Mouse (Mus musculus) CH12.LX (cell line): ENCODE measurements at regions not wholly inside any gene's neighbourhood (a gene's known extent, or its start where the extent isn't known, plus 50 kb on each side); places are given as distances from the start of the nearest gene placed in this dataset.

Experiments used
- DNase-seq: peaks from one replicate; pipeline ENCODE4 v3.0.0-alpha.2; 2013; ENCODE audit errors: extremely low read depth
- H3K27ac ChIP-seq: 2 replicates; pipeline ENCODE4 v1.5.1; 2012; ENCODE audit warnings: low read depth, mild to moderate bottlenecking, control low read depth, moderate library complexity; ENCODE audit not compliant: insufficient read depth
- H3K27me3 ChIP-seq: replicated peaks from 2 replicates; pipeline ENCODE3; 2012; ENCODE audit warnings: inconsistent platforms
- H3K36me3 ChIP-seq, 2 experiments: replicated peaks in 1 of 2; 2 replicates each; pipeline versions ENCODE3 to v1.6.1; 2012; ENCODE audit warnings: inconsistent platforms in 1 of 2, low read length in 1 of 2, mild to moderate bottlenecking in 1 of 2, mixed read lengths in 1 of 2, moderate library complexity in 1 of 2; ENCODE audit not compliant: control insufficient read depth in 1 of 2, insufficient read depth in 1 of 2
- H3K4me1 ChIP-seq, 2 experiments: 2 replicates each; pipeline ENCODE4 v1.6.1; 2012; ENCODE audit warnings: inconsistent platforms in 1 of 2, moderate library complexity in 1 of 2; ENCODE audit not compliant: insufficient read depth in 2 of 2, control insufficient read depth in 1 of 2
- H3K4me2 ChIP-seq: 2 replicates; pipeline ENCODE4 v1.6.1; 2012; ENCODE audit warnings: low read depth, mild to moderate bottlenecking, control low read depth; ENCODE audit not compliant: poor library complexity, insufficient read depth, severe bottlenecking
- H3K4me3 ChIP-seq, 3 experiments: fragments of 150-350 bp in 1 of 3; sonication (generic) in 1 of 3; replicated peaks in 1 of 3; 2 replicates each; pipeline versions ENCODE3 to v1.5.1; 2011 to 2012; ENCODE audit warnings: low read depth in 2 of 3, low read length in 2 of 3, mild to moderate bottlenecking in 2 of 3, moderate library complexity in 2 of 3, control low read depth in 1 of 3, improper control_type of control experiment in 1 of 3, inconsistent platforms in 1 of 3, mixed read lengths in 1 of 3; ENCODE audit not compliant: poor library complexity in 1 of 3
- H3K79me2 ChIP-seq: replicated peaks from 2 replicates; pipeline ENCODE4 v1.6.1; 2012; ENCODE audit warnings: mild to moderate bottlenecking, moderate library complexity; ENCODE audit not compliant: control insufficient read depth, poor library complexity, insufficient read depth, severe bottlenecking; ENCODE audit errors: extremely low read depth
- H3K9ac ChIP-seq: 2 replicates; pipeline ENCODE4 v1.6.1; 2012; ENCODE audit warnings: low read depth, mild to moderate bottlenecking, control low read depth, moderate library complexity; ENCODE audit not compliant: insufficient read depth
- H3K9me3 ChIP-seq: replicated peaks from 2 replicates; pipeline ENCODE3; 2012; ENCODE audit warnings: low read length, inconsistent platforms, mixed read lengths
- BHLHE40 ChIP-seq: IDR thresholded peaks from 2 replicates; pipeline ENCODE4 v1.6.1; 2011; ENCODE audit warnings: mild to moderate bottlenecking, low read depth, low read length, improper control_type of control experiment
- CTCF ChIP-seq, 2 experiments: IDR thresholded peaks in 1 of 2; conservative IDR thresholded peaks in 1 of 2; 2 replicates each; pipeline ENCODE4 v1.5.1; 2011 to 2012; ENCODE audit warnings: low read depth in 2 of 2, low read length in 2 of 2, improper control_type of control experiment in 1 of 2, inconsistent platforms in 1 of 2, mild to moderate bottlenecking in 1 of 2, moderate library complexity in 1 of 2
- ELF1 ChIP-seq: IDR thresholded peaks from 2 replicates; pipeline ENCODE4 v1.6.1; 2014; ENCODE audit warnings: low read depth, mild to moderate bottlenecking, inconsistent platforms, low read length, improper control_type of control experiment
- EP300 ChIP-seq: IDR thresholded peaks from 2 replicates; pipeline ENCODE4 v1.6.1; 2011; ENCODE audit warnings: low read length, improper control_type of control experiment
- ETS1 ChIP-seq: conservative IDR thresholded peaks from 2 replicates; pipeline ENCODE4 v1.6.1; 2012; ENCODE audit warnings: low read depth, mild to moderate bottlenecking, inconsistent platforms, low read length, improper control_type of control experiment, moderate library complexity
- HCFC1 ChIP-seq: IDR thresholded peaks from 2 replicates; pipeline ENCODE4 v1.6.1; 2012; ENCODE audit warnings: low read depth, mild to moderate bottlenecking, inconsistent platforms, low read length, improper control_type of control experiment
- IRF4 ChIP-seq: IDR thresholded peaks from 2 replicates; pipeline ENCODE4 v1.6.1; 2014; ENCODE audit warnings: low read depth, mild to moderate bottlenecking, inconsistent platforms, low read length, improper control_type of control experiment
- MEF2A ChIP-seq: IDR thresholded peaks from 2 replicates; pipeline ENCODE4 v1.6.1; 2014; ENCODE audit warnings: low read depth, mild to moderate bottlenecking, inconsistent platforms, low read length, improper control_type of control experiment, borderline replicate concordance
- MYC ChIP-seq: IDR thresholded peaks from 2 replicates; pipeline ENCODE4 v1.6.1; 2011; ENCODE audit warnings: low read depth, mild to moderate bottlenecking, improper control_type of control experiment, low read length
- NRF1 ChIP-seq: IDR thresholded peaks from 2 replicates; pipeline ENCODE4 v1.6.1; 2014; ENCODE audit warnings: low read depth, mild to moderate bottlenecking, inconsistent platforms, low read length, improper control_type of control experiment, moderate library complexity
- PAX5 ChIP-seq: IDR thresholded peaks from 2 replicates; pipeline ENCODE4 v1.6.1; 2012; ENCODE audit warnings: low read length, inconsistent platforms, mixed read lengths
- RAD21 ChIP-seq: IDR thresholded peaks from 2 replicates; pipeline ENCODE4 v1.6.1; 2011; ENCODE audit warnings: low read depth, mild to moderate bottlenecking, low read length, improper control_type of control experiment, moderate library complexity
- SMC3 ChIP-seq: IDR thresholded peaks from 2 replicates; pipeline ENCODE4 v1.6.1; 2011; ENCODE audit warnings: low read depth, low read length, improper control_type of control experiment
- USF1 ChIP-seq: IDR thresholded peaks from 2 replicates; pipeline ENCODE4 v1.6.1; 2014; ENCODE audit warnings: low read depth, mild to moderate bottlenecking, inconsistent platforms, low read length, improper control_type of control experiment
- USF2 ChIP-seq: conservative IDR thresholded peaks from 2 replicates; pipeline ENCODE4 v1.6.1; 2011; ENCODE audit warnings: low read depth, low read length, improper control_type of control experiment
- ZKSCAN1 ChIP-seq: IDR thresholded peaks from 2 replicates; pipeline ENCODE4 v1.6.1; 2012; ENCODE audit warnings: low read depth, inconsistent platforms, low read length, improper control_type of control experiment, borderline replicate concordance
- ZNF384 ChIP-seq: IDR thresholded peaks from 2 replicates; pipeline ENCODE4 v1.6.1; 2012; ENCODE audit warnings: low read depth, low read length, improper control_type of control experiment, inconsistent platforms
- dilution Hi-C: fragments of 300-500 bp; cut with MboI; formaldehyde crosslinking; loops from 2 replicates; pipeline ENCODE4 v1.14.3; 2020; ENCODE audit warnings: low sequenced_read_pairs; ENCODE audit not compliant: extremely low pct_unique_long_range_greater_than_20kb, extremely low pct_ligation_motif_present
- in situ Hi-C: fragments of 300-500 bp; cut with MboI; formaldehyde crosslinking; loops from 3 replicates; pipeline ENCODE4 v1.14.3; 2019; ENCODE audit warnings: low sequenced_read_pairs, low pct_ligation_motif_present, low pct_unique_long_range_greater_than_20kb, mixed read lengths

DNA sequence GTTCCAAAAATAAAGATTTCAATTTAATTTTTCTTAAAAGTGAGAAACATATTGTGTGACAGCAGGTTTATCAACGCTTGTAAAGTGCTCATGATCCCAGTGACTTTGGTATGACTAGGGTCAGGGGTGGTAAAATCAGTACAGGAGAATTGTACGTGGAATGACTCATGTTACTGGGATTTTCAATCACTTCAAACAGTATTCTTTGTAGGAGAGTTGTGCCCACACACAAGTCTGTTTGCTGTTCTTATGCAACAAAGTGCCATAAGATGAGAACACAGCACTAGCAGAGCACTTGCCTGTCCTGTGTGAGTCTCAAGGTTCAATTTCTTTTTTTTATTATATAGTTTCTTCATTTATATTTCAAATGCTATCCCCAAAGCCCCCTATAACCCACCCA lies 166.5 kb downstream of the Smarca1 start:
- dilution Hi-C loops (no loop called here), in situ Hi-C loops (no loop called here)
- Histone ChIP-seq H3K4me3 (no peak overlapping the region), H3K36me3 (no peaks in the 10 kb centered on the region), H3K27me3 (no peaks in the 10 kb centered on the region), H3K27ac (no peak overlapping the region), H3K79me2 (no peaks in the 10 kb centered on the region), H3K4me1 (no peaks in the 10 kb centered on the region), H3K9me3 (no peaks in the 10 kb centered on the region), H3K9ac (no peak overlapping the region), H3K4me2 (no peak overlapping the region)
- TF ChIP-seq ELF1 (no peak), MYC (no peak)
- no peak for DNase-seq

DNA sequence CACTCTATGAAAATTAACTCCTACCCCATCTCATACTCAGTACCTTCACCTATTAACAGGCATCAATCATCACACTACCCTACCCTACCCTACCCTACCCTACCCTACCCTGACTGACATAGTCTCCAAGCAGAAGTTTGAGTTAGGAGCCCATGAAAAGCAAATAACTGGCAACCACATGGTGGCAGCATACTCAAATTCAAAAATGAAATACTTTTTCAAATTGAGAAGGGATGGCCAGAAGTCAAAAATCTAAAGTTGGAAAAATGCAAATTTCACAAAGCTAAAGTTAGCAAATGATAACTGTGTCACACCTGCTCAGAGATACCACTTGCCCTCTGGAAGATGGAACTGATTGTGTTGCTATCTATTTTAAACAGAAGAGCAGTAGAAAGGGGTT lies 189.7 kb downstream of the Smarca1 start:
- DNase-seq = peak; percentile 51
- Histone ChIP-seq H3K36me3 (no peaks in the 10 kb centered on the region), H3K79me2 (no peaks in the 10 kb centered on the region), H3K4me2 (no peak overlapping the region), H3K27ac (no peak overlapping the region), H3K9me3 (no peaks in the 10 kb centered on the region)
- in situ Hi-C loops (no loop called here), dilution Hi-C loops (no loop called here)
- TF ChIP-seq SMC3 (peak; percentile 37; the same call in 1 of the 2 replicates), USF1 (no peak), ETS1 (no peak), EP300 (no peak), ZKSCAN1 (no peak), MEF2A (no peak), IRF4 (no peak), RAD21 (peak; percentile 53), CTCF (conservative IDR thresholded peaks at IDR 0.05 in 1 of 2, IDR thresholded peaks at IDR 0.05 in 1 of 2; ENCODE audit: low read depth in 2 of 2, low read length in 2 of 2) (peak in 1 of 2 experiments; percentile 55; a peak in 2 of 4 replicates), BHLHE40 (no peak), ZNF384 (0 out of 2 replicates have a peak, but pooled peaks have one; percentile 12), NRF1 (no peak), MYC (no peak), PAX5 (no peak), ELF1 (no peak), HCFC1 (no peak), USF2 (no peak)
- TF ChIP-seq, all 38 proteins: peak for 4
- no peaks in the 10 kb centered on the region for H3K27me3 ChIP-seq
- no peak overlapping the region for H3K4me3 ChIP-seq
- no peak overlapping the region for H3K9ac ChIP-seq
- no peaks in the 10 kb centered on the region for H3K4me1 ChIP-seq
